Mouse (Mus musculus) thymus, adult 2 months (tissue): Measurements from ENCODE around the gene Rmnd5a.

Experiments
- CTCF ChIP-seq: fragments of 200-500 bp; IDR thresholded peaks from 2 replicates; pipeline ENCODE4 v1.5.1; 2012; ENCODE audit warnings: mild to moderate bottlenecking, control low read depth, low read length, moderate library complexity, borderline replicate concordance; ENCODE audit not compliant: control insufficient read depth, poor library complexity, insufficient read depth; ENCODE audit errors: extremely low read depth
- POLR2A ChIP-seq: fragments of 200-500 bp; IDR thresholded peaks from 2 replicates; pipeline ENCODE4 v1.6.1; 2012; ENCODE audit warnings: mild to moderate bottlenecking, low read length, control low read depth, moderate library complexity; ENCODE audit not compliant: control insufficient read depth, poor library complexity, insufficient read depth; ENCODE audit errors: extremely low read depth

DNA sequence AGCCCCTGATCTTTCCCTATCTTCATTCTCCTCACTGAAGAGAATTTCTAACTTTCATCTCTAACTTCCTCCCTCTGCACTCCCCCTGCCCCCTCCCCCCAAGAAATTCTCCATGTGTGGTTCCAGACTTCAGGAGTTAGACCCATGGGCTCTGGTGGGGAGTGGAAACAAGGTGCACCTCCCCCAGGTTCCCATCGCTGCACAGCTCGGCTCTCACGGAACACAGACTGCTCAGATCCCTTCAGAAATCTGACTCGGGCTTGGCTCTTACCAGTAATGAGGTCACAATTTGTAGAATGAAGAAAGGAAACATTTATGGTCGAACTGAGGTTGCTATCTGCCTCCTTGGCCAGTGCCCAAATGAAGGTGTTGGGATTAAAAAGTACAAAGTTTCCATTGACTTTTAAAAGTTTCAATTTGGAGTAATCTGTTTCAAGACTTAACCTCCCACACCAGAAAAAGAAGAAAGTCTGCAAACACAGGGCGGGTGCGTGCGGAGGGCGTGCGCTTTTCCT lies 79.2 kb downstream of the Rmnd5a start:
- TF ChIP-seq CTCF (no peak), POLR2A (no peak)
